Comparison of ENCODE assay signal across 10 mouse cellular contexts in the genomic region with DNA sequence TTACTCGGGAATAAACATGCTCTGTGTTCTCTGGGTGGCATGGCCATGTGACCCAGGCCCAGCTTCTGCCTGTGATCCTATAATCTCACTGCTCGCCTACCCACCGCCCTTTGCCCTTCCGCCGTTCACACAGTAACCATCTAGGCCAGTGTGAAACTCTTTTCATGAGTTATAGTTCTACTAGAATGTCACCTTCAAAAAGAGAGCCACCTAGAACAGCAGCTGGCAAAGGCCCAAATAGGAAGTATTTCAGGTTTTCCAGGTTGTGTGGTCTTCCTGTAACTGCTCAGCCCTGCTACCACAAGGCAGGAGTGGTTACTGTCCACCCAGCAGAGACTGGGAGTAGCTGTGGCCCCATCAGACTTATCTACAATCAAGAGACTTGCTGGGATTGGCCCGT. TPM values are rescaled to one million over a fixed set of nuclear protein-coding genes. Genes with fewer than 3 reads are reported as not detected.
DNase-seq lines count a peak whose midpoint lies in the region; ATAC-seq and TF ChIP-seq lines count a peak whose summit lies in the region.
"Had no signal": no experiment of that assay in that cellular context is flagged by ENCODE, and none has a peak within 500 bp of the region (broad histone marks: within the 10 kb centered on the region; RNA-seq: fewer than 3 reads in every experiment).

No protein-coding gene starts in this region.

- TF ChIP-seq CTCF in hindbrain, postnatal 0 days (IDR thresholded peaks at IDR 0.05; ENCODE audit: low read depth) = no peak

- 85% methylated on average over 6 of the region's 6 CpGs for WGBS in hindbrain, postnatal 0 days
- WGBS in hindbrain, embryonic 10.5 days = 88% methylated on average over 6 of the region's 6 CpGs
- WGBS in stomach, embryonic 15.5 days = 53% methylated on average over 6 of the region's 6 CpGs

- no peak overlapping the region for H3K4me2 ChIP-seq in hindbrain, postnatal 0 days (ENCODE audit: low read depth, low read length)
- H3K4me2 ChIP-seq in stomach, embryonic 15.5 days = no peak overlapping the region

- no peaks in the 10 kb centered on the region for H3K36me3 ChIP-seq in hindbrain, postnatal 0 days (ENCODE audit: insufficient read depth, low read length)
- no peaks in the 10 kb centered on the region for H3K36me3 ChIP-seq in hindbrain, embryonic 10.5 days
- H3K36me3 ChIP-seq in stomach, embryonic 15.5 days = no peaks in the 10 kb centered on the region

- peak overlapping the region; percentile 16; the same call in 1 of the 2 replicates for H3K27ac ChIP-seq in hindbrain, postnatal 0 days
- H3K27ac ChIP-seq in hindbrain, embryonic 10.5 days = no peak overlapping the region
- peak overlapping the region; percentile 66 for H3K27ac ChIP-seq in stomach, embryonic 15.5 days

- no peaks in the 10 kb centered on the region for H3K4me1 ChIP-seq in hindbrain, postnatal 0 days (ENCODE audit: insufficient read depth, low read length)
- peaks cover 6% of the 10 kb centered on the region; the same call in 1 of the 2 replicates for H3K4me1 ChIP-seq in hindbrain, embryonic 10.5 days (replicated peaks)
- no peaks in the 10 kb centered on the region for H3K4me1 ChIP-seq in stomach, embryonic 15.5 days

- no peak overlapping the region for H3K9ac ChIP-seq in hindbrain, postnatal 0 days (replicated peaks; ENCODE audit: low read length)
- H3K9ac ChIP-seq in stomach, embryonic 15.5 days = no peak overlapping the region

- no peaks in the 10 kb centered on the region for H3K9me3 ChIP-seq in hindbrain, postnatal 0 days (ENCODE audit: low read length)
- H3K9me3 ChIP-seq in hindbrain, embryonic 10.5 days = no peaks in the 10 kb centered on the region
- H3K9me3 ChIP-seq in stomach, embryonic 15.5 days = no peaks in the 10 kb centered on the region

- no peaks in the 10 kb centered on the region for H3K27me3 ChIP-seq in hindbrain, postnatal 0 days (ENCODE audit: insufficient read depth, low read length)
- H3K27me3 ChIP-seq in hindbrain, embryonic 10.5 days (ENCODE audit: insufficient read depth, poor library complexity, severe bottlenecking) = peaks cover 4% of the 10 kb centered on the region; the same call in 1 of the 2 replicates
- H3K27me3 ChIP-seq in stomach, embryonic 15.5 days (replicated peaks) = no peaks in the 10 kb centered on the region

- ATAC-seq in hindbrain, postnatal 0 days = no peak
- ATAC-seq in stomach, embryonic 15.5 days (ENCODE audit: insufficient read depth, low FRiP score, low read depth) = peak; percentile 67
- ATAC-seq: lung, postnatal 0 days had no signal

- H3K4me3 ChIP-seq in hindbrain, postnatal 0 days (ENCODE audit: low read length) = no peak overlapping the region
- H3K4me3 ChIP-seq in hindbrain, embryonic 10.5 days = no peak overlapping the region
- no peak overlapping the region for H3K4me3 ChIP-seq in stomach, embryonic 15.5 days (replicated peaks)

- DNase-seq in hindbrain, postnatal 0 days (ENCODE audit: low spot score) = no peak
- no peak for DNase-seq in hindbrain, embryonic 10.5 days (ENCODE audit: low spot score)
- DNase-seq in kidney, adult 11 months = peak; percentile 94
- peak; percentile 47 to 73 for DNase-seq in kidney, postnatal 4 days
- no peak for DNase-seq in embryo, embryonic 9.5 days (ENCODE audit: extremely low spot score)
- DNase-seq in left cerebral cortex, adult 9 months (ENCODE audit: low spot score in 2 of 2) = no peak
- DNase-seq: thymus, postnatal 14 days had no signal

RNA-seq across cellular contexts. Expression of gene Pink1, which starts 16.7 kb away (rescaled TPM):
- 288 and 303 TPM in 2 replicates for total RNA-seq in hindbrain, postnatal 0 days (2014; rRNA removed)
- polyA plus RNA-seq in hindbrain, postnatal 0 days (2015; fragmentation: Nextera tagmentation; extraction: Ambion mirVana) = 143 and 144 TPM in 2 replicates
- 35.0 and 52.2 TPM in 2 replicates for polyA plus RNA-seq in hindbrain, embryonic 10.5 days (2016; fragmentation: Nextera tagmentation; extraction: Ambion mirVana)
- 41.4 and 43.8 TPM in 2 replicates for polyA plus RNA-seq in stomach, embryonic 15.5 days (2015; fragmentation: Nextera tagmentation; extraction: Ambion mirVana)

RNA-seq across cellular contexts. Expression of gene Cda, which starts 25.0 kb away (rescaled TPM):
- total RNA-seq in hindbrain, postnatal 0 days (2014; rRNA removed) = 9.5 and 20.5 TPM in 2 replicates
- 12.1 and 15.1 TPM in 2 replicates for polyA plus RNA-seq in hindbrain, postnatal 0 days (2015; fragmentation: Nextera tagmentation; extraction: Ambion mirVana)
- 2.2 and 4.1 TPM in 2 replicates for polyA plus RNA-seq in hindbrain, embryonic 10.5 days (2016; fragmentation: Nextera tagmentation; extraction: Ambion mirVana)
- polyA plus RNA-seq in stomach, embryonic 15.5 days (2015; fragmentation: Nextera tagmentation; extraction: Ambion mirVana) = 14.5 and 19.3 TPM in 2 replicates

RNA-seq across cellular contexts. Expression of gene Ddost, which starts 38.2 kb away (rescaled TPM):
- 232 and 241 TPM in 2 replicates for total RNA-seq in hindbrain, postnatal 0 days (2014; rRNA removed)
- 216 and 218 TPM in 2 replicates for polyA plus RNA-seq in hindbrain, postnatal 0 days (2015; fragmentation: Nextera tagmentation; extraction: Ambion mirVana)
- polyA plus RNA-seq in hindbrain, embryonic 10.5 days (2016; fragmentation: Nextera tagmentation; extraction: Ambion mirVana) = 274 and 292 TPM in 2 replicates
- 396 and 428 TPM in 2 replicates for polyA plus RNA-seq in stomach, embryonic 15.5 days (2015; fragmentation: Nextera tagmentation; extraction: Ambion mirVana)

RNA-seq across cellular contexts. Expression of gene Fam43b, which starts 53.5 kb away (rescaled TPM):
- 16.6 and 23.8 TPM in 2 replicates for total RNA-seq in hindbrain, postnatal 0 days (2014; rRNA removed)
- polyA plus RNA-seq in hindbrain, postnatal 0 days (2015; fragmentation: Nextera tagmentation; extraction: Ambion mirVana) = 17.9 and 18.6 TPM in 2 replicates
- not detected in 2 replicates for polyA plus RNA-seq in hindbrain, embryonic 10.5 days (2016; fragmentation: Nextera tagmentation; extraction: Ambion mirVana)
- polyA plus RNA-seq in stomach, embryonic 15.5 days (2015; fragmentation: Nextera tagmentation; extraction: Ambion mirVana) = 0.31 TPM in 1 of 2 replicates, not detected in the other
- polyA plus RNA-seq: hindbrain, embryonic 11.5 days; lung, postnatal 0 days had no signal

Comparison
In these comparisons a context has a peak if more than half of its experiments do, and no peak if none do; other contexts are left out.
1. DNase-seq: peak in kidney, adult 11 months (single experiment) and kidney, postnatal 4 days (2 of 2); none in hindbrain, postnatal 0 days (single experiment), hindbrain, embryonic 10.5 days (single experiment), embryo, embryonic 9.5 days (single experiment) and left cerebral cortex, adult 9 months (0 of 2).